Comparison of ENCODE assay signal across 8 mouse cellular contexts in the genomic region with DNA sequence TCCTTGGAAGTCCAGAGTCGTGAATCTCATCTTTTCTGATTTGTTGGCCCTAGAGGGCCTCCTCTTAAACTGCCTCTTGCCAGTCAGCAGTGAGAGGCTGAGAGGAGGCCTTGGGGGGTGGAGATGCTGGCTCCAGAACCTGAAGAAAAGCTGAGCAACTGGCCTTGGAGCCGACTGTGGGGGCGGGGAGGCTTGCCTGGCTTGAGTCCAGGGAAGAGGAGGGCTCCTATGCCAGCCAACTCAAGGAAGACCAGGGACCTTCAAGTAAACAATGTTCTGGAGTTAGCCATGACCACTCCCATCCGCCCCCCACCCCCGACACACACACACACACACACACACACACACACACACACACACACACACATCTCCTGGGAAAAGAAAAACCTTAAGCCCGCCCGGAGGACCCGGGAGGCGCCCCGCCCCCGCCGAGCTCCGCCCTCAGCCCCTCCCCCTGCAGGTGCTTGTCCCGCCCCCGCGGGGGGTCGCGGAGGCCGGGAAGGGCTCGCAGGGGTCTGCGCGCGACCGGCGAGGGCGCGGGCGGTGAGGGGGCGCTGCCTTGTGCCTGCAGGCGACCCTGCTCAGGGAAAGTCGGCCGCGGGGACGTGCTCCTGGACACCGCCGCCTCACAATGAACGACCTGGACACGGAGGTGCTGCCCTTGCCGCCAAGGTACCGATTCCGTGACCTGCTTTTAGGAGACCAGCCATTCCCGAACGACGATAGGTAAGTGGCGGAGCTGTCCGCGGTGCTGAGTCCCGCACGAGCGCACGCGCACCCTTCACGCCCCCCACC. TPM values are rescaled to one million over a fixed set of nuclear protein-coding genes. Genes with fewer than 3 reads are reported as not detected.
A peak's percentile ranks its signal among the peaks of the same experiment; 100 is the strongest.
DNase-seq lines count a peak whose midpoint lies in the region; ATAC-seq and TF ChIP-seq lines count a peak whose summit lies in the region.

A gene (plus strand): TSS at position 398 of the 795 bp plus-strand sequence.

- no peaks in the 10 kb centered on the region for H3K9me3 ChIP-seq in heart, embryonic 14.5 days (ENCODE audit: control insufficient read depth, low read length)
- H3K9me3 ChIP-seq in liver, postnatal 0 days (ENCODE audit: low read length) = no peaks in the 10 kb centered on the region

- TF ChIP-seq CTCF in lung, adult 2 months (IDR thresholded peaks at IDR 0.05; ENCODE audit: insufficient read depth, low read length) = no peak
- no peak for TF ChIP-seq CTCF in liver, postnatal 0 days (IDR thresholded peaks at IDR 0.05; ENCODE audit: low read depth)

- H3K4me2 ChIP-seq in heart, embryonic 14.5 days (ENCODE audit: low read length) = peak within 1 kb of the TSS; percentile 89
- H3K4me2 ChIP-seq in liver, postnatal 0 days (ENCODE audit: low read depth, low read length) = peak within 1 kb of the TSS; percentile 61

- no peak for TF ChIP-seq POLR2A in lung, adult 2 months (IDR thresholded peaks at IDR 0.05; ENCODE audit: borderline replicate concordance, extremely low read depth, low read depth, low read length)

- peaks cover 50% of the 10 kb centered on the region for H3K27me3 ChIP-seq in heart, embryonic 14.5 days (ENCODE audit: control insufficient read depth, insufficient read depth, low read length)
- peaks cover 30% of the 10 kb centered on the region for H3K27me3 ChIP-seq in liver, postnatal 0 days (ENCODE audit: insufficient read depth, low read length)

- peak; percentile 14 to 17 for DNase-seq in lung, adult 18-20 months
- DNase-seq in lung, adult 2 months = no peak
- peak; percentile 83 to 85 for DNase-seq in cerebellum, postnatal 14 days
- DNase-seq in kidney, postnatal 10 days = peak; percentile 72
- peak; percentile 34 for DNase-seq in liver, postnatal 0 days
- DNase-seq in ovary, postnatal 36 days (ENCODE audit: low spot score) = peak; percentile 87
- no peak for DNase-seq in spleen, postnatal 4 days (ENCODE audit: low spot score in 2 of 2)

- no peaks in the 10 kb centered on the region for H3K4me1 ChIP-seq in lung, adult 2 months (ENCODE audit: control insufficient read depth, insufficient read depth, low read length)
- peaks cover 3 to 9% of the 10 kb centered on the region in 2 experiments; a peak in 3 of 4 replicates for H3K4me1 ChIP-seq in heart, embryonic 14.5 days (ENCODE audit: control insufficient read depth in 2 of 2, insufficient read depth in 2 of 2, low read length in 2 of 2)
- H3K4me1 ChIP-seq in liver, postnatal 0 days (ENCODE audit: insufficient read depth) = peaks cover 3% of the 10 kb centered on the region

- H3K9ac ChIP-seq in heart, embryonic 14.5 days (ENCODE audit: low read length) = no peak within 1 kb of the TSS
- H3K9ac ChIP-seq in liver, postnatal 0 days (replicated peaks) = no peak within 1 kb of the TSS

- no peak for ATAC-seq in heart, embryonic 14.5 days (ENCODE audit: insufficient number of reproducible peaks, insufficient read depth, low FRiP score, low read depth)
- ATAC-seq in liver, postnatal 0 days = no peak

- no peak for TF ChIP-seq EP300 in liver, postnatal 0 days (IDR thresholded peaks at IDR 0.05; ENCODE audit: low read depth)

- H3K27ac ChIP-seq in heart, embryonic 14.5 days (replicated peaks in 1 of 2; ENCODE audit: control insufficient read depth in 1 of 2, insufficient read depth in 1 of 2, low read depth in 2 of 2, low read length in 2 of 2) = no peak within 1 kb of the TSS
- H3K27ac ChIP-seq in liver, postnatal 0 days (ENCODE audit: low read depth) = no peak within 1 kb of the TSS

- no peak within 1 kb of the TSS for H3K4me3 ChIP-seq in lung, adult 2 months (replicated peaks; ENCODE audit: extremely low read depth, low read depth, low read length)
- peak within 1 kb of the TSS; percentile 31 to 44 for H3K4me3 ChIP-seq in heart, embryonic 14.5 days (ENCODE audit: control insufficient read depth in 1 of 2, insufficient read depth in 1 of 2, low read depth in 1 of 2, low read length in 2 of 2)
- H3K4me3 ChIP-seq in liver, postnatal 0 days (ENCODE audit: low read depth, low read length) = peak within 1 kb of the TSS; percentile 30

- H3K36me3 ChIP-seq in heart, embryonic 14.5 days (ENCODE audit: control insufficient read depth, insufficient read depth, low read length) = no peaks in the 10 kb centered on the region
- H3K36me3 ChIP-seq in liver, postnatal 0 days (replicated peaks; ENCODE audit: insufficient read depth, low read length) = no peaks in the 10 kb centered on the region

- 2% methylated on average over 53 of the region's 53 CpGs for WGBS in lung, adult 2 months
- 1% methylated on average over 46 of the region's 53 CpGs for WGBS in heart, embryonic 14.5 days
- 3% methylated on average over 46 of the region's 53 CpGs for WGBS in liver, postnatal 0 days (ENCODE audit: insufficient replicate concordance)

RNA-seq across cellular contexts. Expression of the gene that starts here (rescaled TPM):
- polyA plus RNA-seq in lung, adult 2 months (2012; rRNA removed) = 0.06 and 0.40 TPM in 2 replicates
- polyA plus RNA-seq in heart, embryonic 14.5 days (2014; fragmentation: Nextera tagmentation; extraction: Ambion mirVana) = 0.23 TPM in 1 of 2 replicates, not detected in the other
- polyA plus RNA-seq in liver, postnatal 0 days (2015; fragmentation: Nextera tagmentation; extraction: Ambion mirVana) = 0.11 TPM in 1 of 2 replicates, not detected in the other

Comparison
In these comparisons a context has a peak if more than half of its experiments do, and no peak if none do; other contexts are left out.
1. DNase-seq: peak in lung, adult 18-20 months (2 of 2), cerebellum, postnatal 14 days (2 of 2), kidney, postnatal 10 days (single experiment) and ovary, postnatal 36 days (single experiment); none in lung, adult 2 months (single experiment) and spleen, postnatal 4 days (0 of 2).
2. Peak in DNase-seq, H3K4me3 ChIP-seq and H3K4me2 ChIP-seq in liver, postnatal 0 days; RNA of the gene not detected or under 1 TPM.